Mouse (Mus musculus) MEL-GATA-1-ER (cell line): ENCODE data around the gene Lpp.

Experiments
- DNase-seq: peaks from one replicate; pipeline ENCODE4 v3.0.0-alpha.2; 2012; ENCODE audit warnings: low read depth; ENCODE audit errors: extremely low read depth

The Lpp gene

GRCm38 (mm10) chr16:24398893-24399292 is 5.6 kb downstream of the Lpp start:
- no peak for DNase-seq

- no peak for DNase-seq
Observed at GRCm38 (mm10) chr16:24399524-24399923, 6.2 kb downstream of the Lpp start.

DNA sequence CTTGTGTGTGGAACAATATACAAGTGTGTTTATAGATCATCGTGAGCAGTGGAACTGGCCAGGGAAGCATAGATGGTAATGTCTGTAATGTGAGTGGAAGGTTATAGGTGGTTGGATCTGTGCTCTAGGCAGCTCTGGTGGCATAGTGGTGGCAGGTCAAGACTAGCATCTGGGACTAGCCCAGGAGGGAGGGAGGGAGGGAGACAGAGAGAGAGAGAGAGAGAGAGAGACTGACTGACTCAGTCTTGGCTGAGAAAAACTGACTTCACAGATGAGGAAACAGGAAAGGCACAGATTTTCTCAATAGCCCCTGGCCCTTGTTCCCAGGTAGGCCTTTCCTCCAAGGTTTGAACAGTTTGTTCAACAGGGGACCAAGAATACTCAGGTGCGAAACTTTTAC is 7.5 kb downstream of the Lpp start:
- no peak for DNase-seq

DNA sequence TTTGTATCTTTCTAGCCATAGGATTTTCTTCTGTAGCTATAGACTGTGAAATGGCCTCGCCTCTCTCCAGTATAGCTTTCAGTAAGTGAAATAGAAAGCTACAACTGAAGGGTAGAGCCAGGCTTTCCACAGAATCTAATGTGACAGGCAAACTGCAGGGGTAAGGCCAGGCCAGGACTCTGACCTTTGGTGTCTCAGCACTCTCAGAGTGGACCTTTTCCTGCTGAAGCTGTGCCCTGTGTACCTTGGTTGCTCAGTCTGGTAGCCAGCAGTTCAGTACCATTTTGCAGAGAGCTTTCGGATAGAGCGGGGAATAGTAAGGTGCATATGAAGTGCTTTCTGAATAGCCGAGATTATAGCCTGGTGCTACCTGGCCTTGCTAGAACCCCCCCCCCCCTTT is 9.5 kb downstream of the Lpp start:
- DNase-seq = no peak

DNA sequence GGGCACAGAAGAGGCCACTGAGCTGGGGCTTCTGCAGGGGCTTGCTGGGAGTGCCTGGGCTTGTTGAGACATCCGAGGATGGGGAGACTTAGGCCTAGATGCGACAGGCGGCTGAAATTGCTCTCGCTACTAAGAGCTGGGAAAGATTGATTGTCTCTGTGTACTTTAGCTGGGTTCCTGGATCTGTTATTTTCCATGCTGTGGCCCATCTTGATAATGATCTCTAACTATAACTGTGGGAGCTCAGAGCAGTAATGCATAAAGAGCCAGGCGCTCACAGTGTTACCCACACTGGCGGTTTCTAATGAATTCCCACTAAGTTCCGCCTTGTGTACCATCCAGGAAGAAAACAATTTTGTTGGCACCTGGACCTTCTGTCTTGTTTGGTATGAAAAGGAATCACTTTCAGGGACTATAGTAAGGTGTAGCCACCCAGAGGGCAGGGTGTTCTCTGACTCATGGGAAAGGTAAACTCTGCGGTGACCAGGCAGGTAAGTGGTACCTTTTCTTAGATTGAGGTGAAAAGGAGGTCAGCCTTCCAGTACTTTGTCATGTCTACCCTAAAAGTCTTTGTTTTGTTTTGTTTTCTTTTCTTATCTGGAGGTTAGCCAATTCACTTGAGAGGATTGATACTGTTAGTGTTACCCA is 10.6 kb downstream of the Lpp start:
- DNase-seq = no peak

GRCm38 (mm10) chr16:24406521-24406920 is 13.2 kb downstream of the Lpp start:
- no peak for DNase-seq

- DNase-seq = no peak
Observed at GRCm38 (mm10) chr16:24411281-24411680, 18.0 kb downstream of the Lpp start.

GRCm38 (mm10) chr16:24412193-24412592 is 18.9 kb downstream of the Lpp start:
- DNase-seq = no peak

GRCm38 (mm10) chr16:24413059-24413458 is 19.8 kb downstream of the Lpp start:
- no peak for DNase-seq

- DNase-seq = no peak
Observed at GRCm38 (mm10) chr16:24418022-24418421, 24.7 kb downstream of the Lpp start.

DNA sequence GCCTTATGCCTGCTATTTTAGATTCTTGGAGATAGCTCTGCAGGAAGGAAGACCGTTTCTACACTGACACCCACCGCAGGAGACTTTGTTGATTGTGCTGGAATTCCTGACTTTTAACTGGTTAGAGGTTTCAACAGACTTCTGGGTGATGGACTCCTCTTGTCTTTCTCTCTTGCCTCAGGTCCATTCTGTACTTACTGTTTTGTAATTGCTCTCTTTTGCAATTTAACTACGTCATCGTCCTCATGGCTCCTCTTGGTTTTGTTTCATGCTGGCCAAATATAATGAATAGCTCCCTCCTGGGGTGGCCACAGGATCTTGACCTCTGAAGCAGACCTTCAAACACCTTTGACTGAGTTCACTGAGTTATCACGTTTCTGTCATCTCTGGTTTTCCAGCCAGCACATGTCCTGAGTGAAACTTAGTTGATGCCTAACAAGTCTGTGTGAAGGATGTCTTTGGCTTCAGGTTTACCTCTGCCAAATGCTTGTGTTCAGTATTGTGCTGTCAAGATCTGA is 27.4 kb downstream of the Lpp start:
- DNase-seq = no peak

DNA sequence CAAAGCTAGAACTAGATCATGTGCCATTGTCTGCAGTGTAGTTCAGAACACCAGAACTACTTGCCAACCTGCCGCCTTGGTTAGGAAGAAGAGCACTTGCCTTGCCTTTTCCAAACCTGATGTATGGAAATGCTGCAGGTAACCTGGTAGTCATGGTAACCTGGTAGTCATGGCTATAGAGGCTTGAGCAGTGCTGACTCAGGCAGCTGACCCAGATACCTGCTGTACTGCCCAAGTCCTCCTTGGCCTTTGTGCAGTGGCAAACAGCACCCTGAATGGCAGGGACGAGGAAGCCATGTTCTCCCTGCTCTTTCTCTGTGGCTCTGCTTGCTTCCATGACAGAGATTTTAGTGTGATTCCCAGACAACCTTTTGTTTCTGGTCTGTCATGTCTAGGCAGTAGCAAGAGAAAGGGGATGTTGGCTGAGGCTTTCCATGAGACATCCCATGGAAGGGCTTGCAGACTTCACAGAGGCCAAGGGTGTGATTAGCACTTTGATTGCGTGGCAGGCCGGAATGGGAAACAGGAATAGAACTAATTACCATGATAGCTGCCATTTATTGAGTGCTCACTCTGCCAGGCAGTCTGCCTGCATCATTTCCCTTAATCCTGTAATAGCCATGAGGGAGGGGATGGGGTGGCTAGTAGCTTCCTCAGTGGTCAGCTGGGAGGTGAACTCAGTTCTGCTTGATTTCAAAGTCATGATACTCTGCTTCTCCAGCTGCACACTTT is 28.5 kb downstream of the Lpp start:
- DNase-seq = no peak

GRCm38 (mm10) chr16:24423196-24423595 is 29.9 kb downstream of the Lpp start:
- DNase-seq = no peak

GRCm38 (mm10) chr16:24423751-24424150 is 30.4 kb downstream of the Lpp start:
- DNase-seq = no peak

DNA sequence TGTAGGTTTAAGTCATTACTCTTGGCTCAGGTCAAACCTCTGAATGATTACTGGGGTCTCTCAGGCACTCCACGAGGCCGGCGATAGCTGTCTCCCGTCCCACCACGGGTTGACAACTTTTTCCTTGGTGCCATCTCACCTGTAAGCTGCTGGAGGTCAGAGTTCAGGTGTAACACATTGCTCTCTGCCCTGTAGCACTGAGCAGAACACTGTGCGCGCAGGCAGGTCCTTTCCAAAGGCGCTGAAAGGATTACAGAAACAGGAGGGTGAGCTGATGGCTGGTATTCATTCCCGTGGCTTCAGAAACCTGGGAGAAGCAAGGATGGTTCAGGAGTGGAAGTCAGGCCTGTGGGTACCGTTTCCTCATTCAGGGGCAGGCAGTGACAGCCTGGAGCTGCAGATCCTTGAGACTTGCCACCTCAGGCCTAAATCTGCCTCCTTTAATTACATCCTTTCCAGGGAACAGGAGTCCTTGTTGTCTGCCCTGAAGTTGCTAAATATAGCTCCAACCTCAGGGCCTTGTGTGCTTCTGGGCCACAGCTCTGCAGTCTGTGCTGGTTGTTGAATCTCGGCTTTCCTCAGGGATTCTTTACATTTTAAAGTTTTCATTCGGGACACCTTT is 31.2 kb downstream of the Lpp start:
- no peak for DNase-seq

- DNase-seq = no peak
Observed at GRCm38 (mm10) chr16:24425816-24426215, 32.5 kb downstream of the Lpp start.

DNA sequence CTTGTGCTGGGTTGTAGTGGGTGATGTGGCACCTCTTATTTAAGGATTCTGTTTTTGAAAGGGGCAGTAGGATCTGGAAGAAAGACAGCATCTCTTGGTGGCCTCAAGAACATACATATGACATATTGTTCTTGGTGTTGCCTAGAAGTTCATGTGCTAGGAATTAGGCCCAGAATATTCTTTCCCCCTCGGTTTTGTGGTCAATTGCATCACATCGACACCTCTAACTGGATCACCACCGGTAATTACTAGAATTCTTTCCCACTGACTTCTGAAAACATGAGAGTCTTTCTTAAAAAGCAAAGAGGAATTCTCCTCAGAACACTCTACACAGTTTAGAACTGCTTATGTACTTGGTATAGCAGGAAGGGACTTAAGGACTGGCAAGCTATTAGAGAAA is 34.3 kb downstream of the Lpp start:
- no peak for DNase-seq

DNA sequence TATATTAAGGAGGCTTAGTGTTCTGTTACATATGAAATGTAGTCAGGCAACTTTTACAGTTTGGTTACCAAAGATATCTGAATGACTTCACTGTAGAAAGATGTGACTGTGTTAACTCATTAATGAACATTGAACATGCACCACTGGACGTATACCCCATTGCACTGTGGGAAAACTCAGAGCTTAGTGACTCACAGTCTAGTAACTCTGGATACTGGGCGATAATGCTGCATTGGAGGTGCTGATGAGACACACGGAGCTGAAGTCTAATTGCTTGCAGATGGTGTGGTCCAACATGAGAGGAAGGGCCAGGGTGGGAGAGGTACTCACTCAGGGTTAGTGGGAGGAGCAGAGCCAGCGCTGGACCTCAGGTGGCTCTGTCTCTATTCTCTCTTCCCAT is 34.7 kb downstream of the Lpp start:
- no peak for DNase-seq

DNA sequence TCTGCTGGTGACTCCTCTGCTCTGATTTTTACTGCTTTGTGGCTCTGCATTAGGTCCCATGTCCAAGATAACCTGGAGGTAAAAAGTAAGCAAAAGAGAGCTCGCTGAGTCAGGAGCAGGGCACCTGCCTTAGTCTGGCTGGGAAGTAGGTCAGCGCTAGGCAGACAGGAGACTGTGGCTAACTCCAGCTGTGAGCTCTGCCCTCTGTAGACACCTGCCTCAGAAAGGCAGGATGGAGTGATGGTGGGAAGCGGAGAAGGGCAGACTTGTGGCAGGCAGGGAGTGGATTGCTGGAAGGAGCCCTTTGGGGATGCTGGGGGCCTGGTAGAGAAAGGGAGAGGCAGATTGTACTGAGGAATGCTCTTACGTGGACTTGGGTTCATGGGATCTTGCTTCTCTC is 35.4 kb downstream of the Lpp start:
- DNase-seq = no peak

DNA sequence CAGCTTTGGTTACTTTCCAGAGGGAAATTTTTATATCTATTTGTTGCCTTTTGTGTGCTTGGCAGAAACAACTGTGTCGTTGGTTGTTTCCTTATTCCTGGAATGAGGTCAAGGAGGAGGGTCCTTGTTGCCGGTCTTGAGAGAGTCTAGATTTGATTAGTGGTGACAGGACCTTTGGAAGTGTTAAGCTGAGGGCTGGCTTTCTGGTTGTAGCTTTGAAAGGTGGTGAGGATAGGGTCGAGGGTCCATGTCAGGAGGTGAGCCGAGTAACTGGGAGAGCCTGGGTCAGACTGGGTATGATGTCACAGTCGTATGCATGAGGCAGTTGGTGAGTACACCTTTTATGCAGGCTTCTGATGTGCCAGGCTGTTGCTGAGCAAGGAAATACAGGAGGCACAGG is 36.4 kb downstream of the Lpp start:
- DNase-seq = no peak

DNA sequence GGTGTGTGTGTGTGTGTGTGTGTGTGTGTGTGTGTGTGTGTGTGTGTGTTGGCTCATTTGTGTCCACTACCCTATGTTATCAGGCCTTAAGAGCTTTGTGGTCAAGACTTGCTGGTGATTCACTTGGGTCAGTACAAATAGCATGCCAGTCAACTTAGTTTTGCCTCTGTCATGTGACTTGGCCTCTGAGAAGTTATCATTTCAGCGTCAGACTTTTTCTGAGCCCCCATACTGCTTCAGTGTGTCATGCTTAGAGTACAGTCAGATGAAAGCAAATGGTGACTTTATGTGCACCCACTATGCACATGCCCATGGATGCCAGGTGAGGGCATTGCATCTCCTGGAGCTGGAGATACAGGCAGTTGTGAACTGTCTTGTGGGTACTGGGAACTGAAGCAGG is 38.5 kb downstream of the Lpp start:
- DNase-seq = no peak

DNA sequence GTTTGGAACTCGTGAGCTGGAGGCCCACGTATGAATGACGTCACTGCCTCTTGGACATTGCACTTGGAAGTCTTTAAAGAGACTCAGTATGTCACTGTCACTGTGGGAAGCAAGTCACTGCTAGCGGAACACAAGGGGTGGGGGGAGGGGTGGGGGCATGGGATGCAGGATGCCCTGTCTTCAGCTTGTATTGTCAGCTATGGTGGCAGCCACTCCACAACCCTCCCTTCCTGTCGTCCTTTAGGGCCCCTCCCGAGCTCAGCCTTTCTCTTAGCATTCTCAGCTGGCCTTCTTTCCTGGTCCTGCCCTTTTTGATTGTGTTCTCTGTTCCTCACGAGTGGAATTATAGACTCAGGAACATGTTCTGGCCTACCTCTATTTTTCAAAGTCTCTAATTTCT is 40.3 kb downstream of the Lpp start:
- DNase-seq = no peak

DNA sequence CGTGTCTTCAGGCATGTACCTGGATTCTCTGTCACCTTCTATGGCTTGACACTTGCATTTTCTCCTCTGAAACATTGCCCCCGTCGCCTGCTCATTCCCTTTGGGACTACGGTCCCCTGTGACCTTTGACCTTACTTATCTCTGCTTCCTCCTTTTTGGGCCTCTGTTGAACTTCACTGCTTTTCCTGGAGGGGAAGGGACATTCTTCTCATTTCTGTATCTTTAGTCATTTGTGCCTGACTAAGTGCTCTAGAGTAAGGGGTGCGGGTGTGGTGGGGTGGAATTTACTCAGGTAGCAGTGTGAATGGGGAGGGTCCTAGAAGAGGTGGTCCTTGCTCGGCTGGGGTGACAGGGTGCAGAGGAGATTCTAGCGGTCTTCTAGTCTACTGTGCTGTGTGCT is 40.7 kb downstream of the Lpp start:
- no peak for DNase-seq
